Mouse (Mus musculus): ENCODE measurements around the gene Panx2.

DNA sequence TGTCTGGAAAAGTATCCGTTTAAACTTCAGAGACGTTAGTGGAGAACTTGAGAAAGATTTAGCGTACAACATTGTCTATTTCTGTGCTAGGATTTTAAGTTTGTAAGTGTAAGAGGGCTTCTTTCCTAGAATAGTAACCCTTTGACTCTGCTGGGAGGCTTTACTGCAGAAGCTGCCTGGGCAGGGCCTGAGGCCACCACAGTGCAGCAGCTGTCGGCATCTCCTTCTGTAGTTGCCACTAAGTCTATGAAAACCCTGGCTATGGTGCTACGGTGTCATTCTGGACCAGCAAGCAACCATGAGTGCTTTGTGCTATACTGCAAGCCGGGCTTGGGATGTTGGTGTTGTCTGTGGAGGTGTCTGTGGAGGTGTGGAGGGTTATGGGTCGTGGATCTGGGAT is 39.0 kb upstream of the Panx2 start:
- TF ChIP-seq POLR2A (IDR thresholded peaks at IDR 0.05; ENCODE audit: control insufficient read depth in 1 of 2, insufficient read depth in 1 of 2, low read depth in 1 of 2, low read length in 2 of 2, poor library complexity in 1 of 2) (no peak), TBP (IDR thresholded peaks at IDR 0.05; ENCODE audit: low read depth, low read length) (no peak), MXI1 (IDR thresholded peaks at IDR 0.05; ENCODE audit: low read depth, low read length) (no peak), ZC3H11A (IDR thresholded peaks at IDR 0.05; ENCODE audit: low read depth, low read length) (no peak), ZMIZ1 (IDR thresholded peaks at IDR 0.05; ENCODE audit: low read depth, low read length) (no peak), GATA1 (IDR thresholded peaks at IDR 0.05; ENCODE audit: low read depth, low read length) (no peak), CTCF (IDR thresholded peaks at IDR 0.05 in 2 of 3, conservative IDR thresholded peaks at IDR 0.05 in 1 of 3; ENCODE audit: control insufficient read depth in 1 of 3, insufficient read depth in 1 of 3, low read depth in 2 of 3, low read length in 3 of 3, poor library complexity in 1 of 3, severe bottlenecking in 1 of 3) (no peak), USF1 (IDR thresholded peaks at IDR 0.05; ENCODE audit: low read depth, low read length) (no peak)

Data from MEL (cell line).